Mouse (Mus musculus): ENCODE results near the gene Epha8. TPM values are rescaled to one million over a fixed set of nuclear protein-coding genes. Genes with fewer than 3 reads are reported as not detected.

The Epha8 gene
- polyA plus RNA-seq, 1 experiment = 0.01 TPM

DNA sequence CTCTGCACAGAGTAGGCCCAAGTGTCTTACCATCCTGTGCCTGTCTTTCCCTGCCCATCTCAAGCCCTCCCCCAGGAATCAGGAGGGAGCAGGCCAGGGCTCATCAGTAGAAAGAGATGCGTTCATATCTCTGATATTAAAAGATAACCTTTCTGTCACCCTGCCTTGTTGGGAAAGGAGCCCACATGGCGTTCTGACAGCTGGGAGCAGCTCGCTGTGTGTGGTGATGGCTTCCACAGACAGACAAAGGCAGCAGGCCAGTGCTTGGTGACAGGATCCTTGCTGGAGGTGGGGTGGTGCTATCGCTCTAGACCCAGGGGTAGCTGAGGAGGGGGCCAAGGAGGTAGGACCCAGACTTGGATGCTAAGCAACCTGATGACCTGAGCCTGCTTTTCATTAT lies 5.8 kb upstream of the Epha8 start:
- Histone ChIP-seq H3K27me3 (ENCODE audit: control insufficient read depth, insufficient read depth, insufficient read length) (peaks cover 54% of the 10 kb centered on the region), H3K36me3 (ENCODE audit: control insufficient read depth, insufficient read depth) (no peaks in the 10 kb centered on the region), H3K79me3 (ENCODE audit: low read depth) (no peaks in the 10 kb centered on the region), H3K79me2 (ENCODE audit: control insufficient read depth, insufficient read depth) (no peaks in the 10 kb centered on the region), H3K4me3 (ENCODE audit: insufficient read depth, poor library complexity, severe bottlenecking) (no peak overlapping the region), H3ac (ENCODE audit: control insufficient read depth, insufficient read length, low read depth) (no peak overlapping the region)
- TF ChIP-seq FOSL1 (IDR thresholded peaks at IDR 0.05; ENCODE audit: insufficient read depth, low read length, poor library complexity, severe bottlenecking) (no peak), USF1 (IDR thresholded peaks at IDR 0.05; ENCODE audit: low read depth) (no peak), MAX (IDR thresholded peaks at IDR 0.05) (no peak)

DNA sequence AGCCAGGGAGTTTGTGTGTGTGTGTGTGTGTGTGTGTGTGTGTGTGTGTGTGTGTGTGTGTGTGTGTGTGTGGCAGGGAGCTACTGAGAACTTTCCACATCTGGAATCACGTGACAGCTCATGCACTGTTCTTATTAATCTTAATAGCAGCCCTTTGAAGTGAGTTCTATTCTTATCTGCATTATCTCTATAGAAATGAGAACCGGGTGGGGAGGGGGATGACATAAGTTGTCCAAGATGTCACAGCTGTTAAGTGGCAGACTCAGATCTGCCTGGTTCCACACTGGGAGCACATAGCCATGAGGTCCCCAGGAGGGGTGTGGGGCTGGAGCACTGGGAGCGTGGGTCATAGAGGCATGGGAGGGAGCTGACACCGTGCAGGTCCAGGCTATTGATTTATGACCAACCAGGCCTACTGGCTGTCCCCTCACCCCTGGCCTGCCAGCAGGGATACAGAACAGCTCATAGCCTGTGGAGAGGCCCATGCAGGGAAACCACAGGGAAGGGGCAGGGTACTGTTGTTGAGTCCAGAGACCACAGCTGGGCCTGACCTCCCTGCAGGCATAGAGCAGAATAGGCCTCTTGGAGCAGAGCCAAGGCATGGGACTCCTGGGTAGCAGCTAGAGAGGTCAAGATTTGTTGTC lies 5.1 kb upstream of the Epha8 start:
- H3K27me3 ChIP-seq (ENCODE audit: control insufficient read depth, insufficient read depth, insufficient read length) = peaks cover 55% of the 10 kb centered on the region
- no peaks in the 10 kb centered on the region for H3K79me2 ChIP-seq (ENCODE audit: control insufficient read depth, insufficient read depth)
- TF ChIP-seq CEBPB (IDR thresholded peaks at IDR 0.05; ENCODE audit: low read depth) (no peak), FOSL1 (IDR thresholded peaks at IDR 0.05; ENCODE audit: insufficient read depth, low read length, poor library complexity, severe bottlenecking) (no peak), MYOD1 (IDR thresholded peaks at IDR 0.05; ENCODE audit: control insufficient read depth, insufficient read length, low read depth) (no peak), MAX (IDR thresholded peaks at IDR 0.05) (no peak), MYOG (IDR thresholded peaks at IDR 0.05; ENCODE audit: control insufficient read depth, extremely low read depth, insufficient read length) (no peak), CTCF (IDR thresholded peaks at IDR 0.05; ENCODE audit: control insufficient read depth, insufficient read depth, insufficient read length) (no peak)
- H3ac ChIP-seq (ENCODE audit: control insufficient read depth, insufficient read length, low read depth) = no peak overlapping the region
- no peaks in the 10 kb centered on the region for H3K79me3 ChIP-seq (ENCODE audit: low read depth)
- H3K36me3 ChIP-seq (ENCODE audit: control insufficient read depth, insufficient read depth) = no peaks in the 10 kb centered on the region
- H3K4me3 ChIP-seq (ENCODE audit: insufficient read depth, poor library complexity, severe bottlenecking) = no peak overlapping the region

DNA sequence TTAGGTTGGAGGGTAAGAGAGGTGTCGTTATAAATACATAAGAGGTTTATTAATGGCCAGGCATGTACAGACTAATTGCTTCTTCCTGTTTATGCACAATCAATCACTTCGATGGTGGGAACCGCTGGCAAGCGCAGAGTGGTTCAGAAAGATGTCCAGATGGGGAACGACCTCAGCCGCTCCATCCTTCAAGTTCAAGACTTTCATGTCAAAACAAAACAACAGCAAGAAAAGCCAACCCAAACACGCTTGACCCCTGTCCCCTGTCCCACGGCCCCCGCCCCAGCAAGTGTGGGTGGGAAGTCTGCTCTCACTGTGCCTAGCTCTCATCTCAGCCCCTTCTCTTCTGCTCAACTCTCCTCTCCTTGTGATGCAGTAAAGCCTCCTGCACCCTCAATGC lies 4.0 kb upstream of the Epha8 start:
- H3K4me3 ChIP-seq (ENCODE audit: insufficient read depth, poor library complexity, severe bottlenecking) = no peak overlapping the region
- no peak for TF ChIP-seq USF1 (IDR thresholded peaks at IDR 0.05; ENCODE audit: low read depth)
- no peak for TF ChIP-seq MYOG (IDR thresholded peaks at IDR 0.05; ENCODE audit: control insufficient read depth, extremely low read depth, insufficient read length)
- TF ChIP-seq CEBPB (IDR thresholded peaks at IDR 0.05; ENCODE audit: low read depth) = no peak
- no peak for TF ChIP-seq MAX (IDR thresholded peaks at IDR 0.05)
- TF ChIP-seq MYOD1 (IDR thresholded peaks at IDR 0.05; ENCODE audit: control insufficient read depth, insufficient read length, low read depth) = no peak
- no peak for TF ChIP-seq FOSL1 (IDR thresholded peaks at IDR 0.05; ENCODE audit: insufficient read depth, low read length, poor library complexity, severe bottlenecking)
- TF ChIP-seq CTCF (IDR thresholded peaks at IDR 0.05; ENCODE audit: control insufficient read depth, insufficient read depth, insufficient read length) = no peak
- H3K27me3 ChIP-seq (ENCODE audit: control insufficient read depth, insufficient read depth, insufficient read length) = peaks cover 67% of the 10 kb centered on the region
- H3ac ChIP-seq (ENCODE audit: control insufficient read depth, insufficient read length, low read depth) = no peak overlapping the region
- H3K79me2 ChIP-seq (ENCODE audit: control insufficient read depth, insufficient read depth) = no peaks in the 10 kb centered on the region
- H3K79me3 ChIP-seq (ENCODE audit: low read depth) = no peaks in the 10 kb centered on the region
- no peaks in the 10 kb centered on the region for H3K36me3 ChIP-seq (ENCODE audit: control insufficient read depth, insufficient read depth)

DNA sequence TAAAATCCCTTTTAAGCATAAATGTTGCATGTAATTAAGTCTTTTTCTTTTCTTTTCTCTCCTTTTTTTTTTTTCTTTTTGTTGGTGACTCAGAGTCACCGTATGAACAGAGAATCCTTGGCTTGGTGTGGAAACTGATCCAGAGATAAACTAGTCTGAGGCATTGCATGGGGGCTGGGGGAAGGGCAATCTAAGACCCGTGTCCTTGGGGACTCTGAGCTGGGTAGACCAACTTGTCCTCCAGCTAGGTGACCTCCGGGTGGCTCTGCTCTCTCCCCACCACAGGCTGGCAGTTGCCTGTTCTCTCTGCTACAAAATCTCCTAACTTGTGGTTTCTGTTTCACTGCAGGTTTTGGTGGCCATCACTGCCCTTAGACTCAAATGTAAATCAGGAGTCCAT lies 3.5 kb upstream of the Epha8 start:
- no peak overlapping the region for H3K4me3 ChIP-seq (ENCODE audit: insufficient read depth, poor library complexity, severe bottlenecking)
- TF ChIP-seq FOSL1 (IDR thresholded peaks at IDR 0.05; ENCODE audit: insufficient read depth, low read length, poor library complexity, severe bottlenecking) (no peak), MAX (IDR thresholded peaks at IDR 0.05) (no peak), MYOD1 (IDR thresholded peaks at IDR 0.05; ENCODE audit: control insufficient read depth, insufficient read length, low read depth) (no peak), MYOG (IDR thresholded peaks at IDR 0.05; ENCODE audit: control insufficient read depth, extremely low read depth, insufficient read length) (no peak), CTCF (IDR thresholded peaks at IDR 0.05; ENCODE audit: control insufficient read depth, insufficient read depth, insufficient read length) (no peak), CEBPB (IDR thresholded peaks at IDR 0.05; ENCODE audit: low read depth) (no peak), USF1 (IDR thresholded peaks at IDR 0.05; ENCODE audit: low read depth) (no peak)
- no peaks in the 10 kb centered on the region for H3K36me3 ChIP-seq (ENCODE audit: control insufficient read depth, insufficient read depth)
- H3K27me3 ChIP-seq (ENCODE audit: control insufficient read depth, insufficient read depth, insufficient read length) = peaks cover 71% of the 10 kb centered on the region
- no peaks in the 10 kb centered on the region for H3K79me2 ChIP-seq (ENCODE audit: control insufficient read depth, insufficient read depth)
- H3ac ChIP-seq (ENCODE audit: control insufficient read depth, insufficient read length, low read depth) = no peak overlapping the region
- H3K79me3 ChIP-seq (ENCODE audit: low read depth) = no peaks in the 10 kb centered on the region

DNA sequence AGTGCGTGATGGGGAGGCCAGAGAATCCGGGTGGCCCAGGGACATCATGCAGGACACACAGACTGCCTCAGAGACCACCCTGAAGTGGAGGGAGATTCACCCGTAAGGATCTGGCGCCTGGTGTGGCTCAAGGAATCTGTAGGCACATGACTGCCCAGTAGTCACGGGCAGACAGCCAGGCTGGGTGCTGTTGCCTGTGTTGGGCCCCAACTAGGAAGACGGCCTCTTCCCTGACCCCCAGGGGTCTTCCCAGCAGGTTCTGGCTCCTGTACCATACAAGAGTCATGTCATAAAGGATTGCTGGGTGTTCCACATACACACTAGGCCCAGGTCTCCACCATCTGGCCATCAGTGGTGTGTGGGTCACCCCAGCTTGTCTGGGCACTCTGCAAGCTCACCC lies 2.1 kb downstream of the Epha8 start:
- Histone ChIP-seq H3K27me3 (ENCODE audit: control insufficient read depth, insufficient read depth, insufficient read length) (peaks cover 98% of the 10 kb centered on the region), H3K79me3 (ENCODE audit: low read depth) (no peaks in the 10 kb centered on the region), H3ac (ENCODE audit: control insufficient read depth, insufficient read length, low read depth) (no peak overlapping the region), H3K4me3 (ENCODE audit: insufficient read depth, poor library complexity, severe bottlenecking) (no peak overlapping the region), H3K79me2 (ENCODE audit: control insufficient read depth, insufficient read depth) (no peaks in the 10 kb centered on the region), H3K36me3 (ENCODE audit: control insufficient read depth, insufficient read depth) (no peaks in the 10 kb centered on the region)
- TF ChIP-seq FOSL1 (IDR thresholded peaks at IDR 0.05; ENCODE audit: insufficient read depth, low read length, poor library complexity, severe bottlenecking) (no peak), CEBPB (IDR thresholded peaks at IDR 0.05; ENCODE audit: low read depth) (no peak), MYOD1 (IDR thresholded peaks at IDR 0.05; ENCODE audit: control insufficient read depth, insufficient read length, low read depth) (no peak), MYOG (IDR thresholded peaks at IDR 0.05; ENCODE audit: control insufficient read depth, extremely low read depth, insufficient read length) (no peak), CTCF (IDR thresholded peaks at IDR 0.05; ENCODE audit: control insufficient read depth, insufficient read depth, insufficient read length) (no peak), USF1 (IDR thresholded peaks at IDR 0.05; ENCODE audit: low read depth) (no peak), MAX (IDR thresholded peaks at IDR 0.05) (no peak)
